Mouse (Mus musculus): Measurements from ENCODE around the gene Panx2. TPM values are rescaled to one million over a fixed set of nuclear protein-coding genes. Genes with fewer than 3 reads are reported as not detected.

Gene Panx2
- polyA plus RNA-seq, 1 experiment from 2014 or later = 0.40 TPM

- no peaks in the 10 kb centered on the region for H3K4me1 ChIP-seq (ENCODE audit: control insufficient read depth, insufficient read depth, low read length)
- H3K27me3 ChIP-seq (ENCODE audit: control insufficient read depth, insufficient read depth, low read length) = no peaks in the 10 kb centered on the region
- H3K4me2 ChIP-seq (ENCODE audit: low read depth, low read length) = no peak overlapping the region
- no peak overlapping the region for H3K9ac ChIP-seq (ENCODE audit: low read length)
- H3K36me3 ChIP-seq (ENCODE audit: control insufficient read depth, insufficient read depth, low read length) = peaks cover 18% of the 10 kb centered on the region
- ATAC-seq (ENCODE audit: insufficient read depth, low FRiP score) = no peak
- H3K4me3 ChIP-seq (replicated peaks; ENCODE audit: low read length) = no peak overlapping the region
- WGBS = 92% methylated on average over 8 of the region's 8 CpGs
- H3K9me3 ChIP-seq (replicated peaks; ENCODE audit: control insufficient read depth, low read length) = no peaks in the 10 kb centered on the region
- H3K27ac ChIP-seq (ENCODE audit: low read length) = no peak overlapping the region
These were observed 44.9 kb downstream of the Panx2 start for GRCm38 (mm10) chr15:89104425-89104824.

DNA sequence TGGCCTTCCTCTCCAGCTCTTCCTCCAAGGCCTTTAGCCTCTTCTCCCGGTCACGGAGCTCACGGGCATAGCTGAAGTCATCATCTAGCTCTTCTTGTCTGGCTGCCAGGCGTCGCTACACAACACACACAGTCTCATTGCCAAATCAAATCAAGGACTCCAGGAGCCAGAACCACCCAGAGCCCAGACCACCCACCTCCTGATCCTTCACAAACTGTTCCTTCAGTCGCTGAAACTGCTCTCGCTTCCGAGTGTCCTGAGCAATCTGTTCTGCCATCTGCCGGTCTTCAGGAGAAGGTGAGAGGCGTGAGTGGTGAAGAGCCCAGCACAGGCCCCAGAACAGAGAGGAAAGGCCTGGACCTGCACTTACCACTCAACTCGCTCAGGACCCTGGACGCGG, 46.5 kb downstream of the Panx2 start:
- Histone ChIP-seq H3K36me3 (ENCODE audit: control insufficient read depth, insufficient read depth, low read length) (peaks cover 12% of the 10 kb centered on the region; the same call in 1 of the 2 replicates), H3K27ac (ENCODE audit: low read length) (no peak overlapping the region), H3K4me3 (replicated peaks; ENCODE audit: low read length) (no peak overlapping the region), H3K4me2 (ENCODE audit: low read depth, low read length) (no peak overlapping the region), H3K4me1 (ENCODE audit: control insufficient read depth, insufficient read depth, low read length) (no peaks in the 10 kb centered on the region), H3K27me3 (ENCODE audit: control insufficient read depth, insufficient read depth, low read length) (no peaks in the 10 kb centered on the region), H3K9me3 (replicated peaks; ENCODE audit: control insufficient read depth, low read length) (no peaks in the 10 kb centered on the region), H3K9ac (ENCODE audit: low read length) (no peak overlapping the region)
- 87% methylated on average over 13 of the region's 13 CpGs for WGBS
- no peak for ATAC-seq (ENCODE audit: insufficient read depth, low FRiP score)

DNA sequence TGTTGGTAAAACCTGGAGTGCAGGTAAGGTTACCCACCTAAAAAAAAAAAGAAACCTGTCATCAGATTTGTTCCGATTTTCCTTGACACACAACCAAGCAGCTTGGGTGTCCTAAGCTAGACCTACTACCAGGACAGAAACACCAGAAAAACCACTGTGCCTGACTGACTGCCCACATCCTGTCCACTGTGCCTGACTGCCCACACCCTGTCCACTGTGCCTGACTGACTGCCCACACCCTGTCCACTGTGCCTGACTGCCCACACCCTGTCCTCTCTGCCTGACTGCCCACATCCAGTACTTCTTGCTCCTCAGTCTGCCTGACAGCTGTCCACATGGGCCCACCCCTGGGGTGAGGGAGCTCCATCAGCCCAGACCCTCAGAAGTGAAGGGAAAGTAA, 47.4 kb downstream of the Panx2 start:
- no peak overlapping the region for H3K27ac ChIP-seq (ENCODE audit: low read length)
- no peaks in the 10 kb centered on the region for H3K4me1 ChIP-seq (ENCODE audit: control insufficient read depth, insufficient read depth, low read length)
- H3K9me3 ChIP-seq (replicated peaks; ENCODE audit: control insufficient read depth, low read length) = no peaks in the 10 kb centered on the region
- H3K4me3 ChIP-seq (replicated peaks; ENCODE audit: low read length) = no peak overlapping the region
- no peak overlapping the region for H3K9ac ChIP-seq (ENCODE audit: low read length)
- H3K36me3 ChIP-seq (ENCODE audit: control insufficient read depth, insufficient read depth, low read length) = peaks cover 5% of the 10 kb centered on the region; the same call in 1 of the 2 replicates
- no peaks in the 10 kb centered on the region for H3K27me3 ChIP-seq (ENCODE audit: control insufficient read depth, insufficient read depth, low read length)
- no peak for ATAC-seq (ENCODE audit: insufficient read depth, low FRiP score)
- H3K4me2 ChIP-seq (ENCODE audit: low read depth, low read length) = no peak overlapping the region
- 96% methylated on average over 1 of the region's 1 CpGs for WGBS

GRCm38 (mm10) chr15:89110147-89110546, 50.6 kb downstream of the Panx2 start:
- no peak for ATAC-seq (ENCODE audit: insufficient read depth, low FRiP score)
- H3K4me2 ChIP-seq (ENCODE audit: low read depth, low read length) = no peak overlapping the region
- no peak overlapping the region for H3K27ac ChIP-seq (ENCODE audit: low read length)
- H3K27me3 ChIP-seq (ENCODE audit: control insufficient read depth, insufficient read depth, low read length) = no peaks in the 10 kb centered on the region
- peaks cover 8% of the 10 kb centered on the region; the same call in 1 of the 2 replicates for H3K36me3 ChIP-seq (ENCODE audit: control insufficient read depth, insufficient read depth, low read length)
- H3K9ac ChIP-seq (ENCODE audit: low read length) = no peak overlapping the region
- no peak overlapping the region for H3K4me3 ChIP-seq (replicated peaks; ENCODE audit: low read length)
- H3K9me3 ChIP-seq (replicated peaks; ENCODE audit: control insufficient read depth, low read length) = no peaks in the 10 kb centered on the region
- WGBS = 75% methylated on average over 9 of the region's 9 CpGs
- H3K4me1 ChIP-seq (ENCODE audit: control insufficient read depth, insufficient read depth, low read length) = no peaks in the 10 kb centered on the region

DNA sequence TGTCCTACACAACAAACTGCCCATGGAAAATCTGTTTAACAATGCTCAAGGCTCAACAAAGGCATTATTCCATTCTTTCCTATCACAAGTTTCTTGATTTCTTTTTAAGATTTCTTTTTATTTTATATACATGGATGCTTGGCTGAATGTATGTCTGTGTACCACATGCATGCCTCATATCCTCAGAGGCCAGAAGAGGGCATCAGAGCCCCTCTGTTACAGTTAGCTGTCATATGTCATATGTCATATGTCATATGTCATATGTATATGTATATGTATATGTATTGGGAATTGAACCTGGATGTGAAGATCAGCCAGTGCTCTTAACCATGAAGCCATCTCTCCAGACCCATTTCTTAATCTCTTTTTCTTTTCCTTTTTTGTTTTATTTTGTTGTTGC, 58.5 kb downstream of the Panx2 start:
- ATAC-seq (ENCODE audit: insufficient read depth, low FRiP score) = no peak
- H3K36me3 ChIP-seq (ENCODE audit: control insufficient read depth, insufficient read depth, low read length) = peaks cover 23% of the 10 kb centered on the region; the same call in 1 of the 2 replicates

DNA sequence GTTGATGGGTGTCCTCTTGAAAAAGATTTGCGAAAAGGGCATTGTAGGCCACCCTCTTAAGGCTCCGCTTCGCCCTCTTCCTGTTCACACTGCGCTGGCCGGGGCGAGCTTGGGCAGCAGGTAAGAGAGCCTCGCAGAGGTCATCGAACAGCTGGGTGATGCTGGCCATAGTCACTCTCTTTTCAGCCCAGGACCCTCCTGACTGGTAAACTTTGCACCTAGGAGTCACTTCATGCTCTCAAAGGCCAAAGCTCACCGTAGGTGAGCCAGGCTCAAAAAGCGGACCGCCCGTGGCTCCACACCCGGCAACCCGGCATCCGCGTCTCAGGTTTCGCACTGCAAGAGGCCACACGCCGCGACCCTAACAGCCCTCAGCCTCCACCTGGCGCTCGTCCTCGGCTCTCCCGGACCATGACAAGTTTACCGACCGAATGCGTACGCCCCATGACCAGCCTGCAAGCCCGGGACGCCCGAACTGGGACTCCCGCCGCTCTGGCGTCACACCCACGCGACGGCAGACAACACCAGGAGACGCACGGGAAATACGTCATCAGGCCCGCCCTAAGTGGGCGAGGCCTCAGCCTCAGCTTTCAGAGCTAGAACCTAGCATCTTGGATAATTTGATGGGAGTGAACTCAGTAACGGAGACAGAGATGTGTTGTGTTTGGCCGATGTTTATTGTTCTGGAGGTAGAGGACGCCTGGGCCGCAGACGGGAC, 63.3 kb downstream of the Panx2 start, which contains the start of gene Tubgcp6:
TSS of gene Tubgcp6 (minus strand) at position 464 of the 718 bp plus-strand sequence.
- Histone ChIP-seq H3K4me1 (ENCODE audit: control insufficient read depth, insufficient read depth, low read length) (peaks cover 35% of the 10 kb centered on the region), H3K4me3 (replicated peaks; ENCODE audit: low read length) (peak within 1 kb of the TSS; percentile 90), H3K36me3 (ENCODE audit: control insufficient read depth, insufficient read depth, low read length) (0 out of 2 replicates have a peak, but pooled peaks cover 7% of the 10 kb centered on the region), H3K27ac (ENCODE audit: low read length) (peak within 1 kb of the TSS; percentile 69), H3K9ac (ENCODE audit: low read length) (peak within 1 kb of the TSS; percentile 90), H3K9me3 (replicated peaks; ENCODE audit: control insufficient read depth, low read length) (no peaks in the 10 kb centered on the region), H3K4me2 (ENCODE audit: low read depth, low read length) (peak within 1 kb of the TSS; percentile 90), H3K27me3 (ENCODE audit: control insufficient read depth, insufficient read depth, low read length) (no peaks in the 10 kb centered on the region)
- peak; percentile 81 for ATAC-seq (ENCODE audit: insufficient read depth, low FRiP score)
- WGBS = under 1% methylated on average over 47 of the region's 47 CpGs

More for the DNA sequence above, 58.5 kb downstream of the Panx2 start:
- Histone ChIP-seq H3K9ac (ENCODE audit: low read length) (no peak overlapping the region), H3K27me3 (ENCODE audit: control insufficient read depth, insufficient read depth, low read length) (no peaks in the 10 kb centered on the region), H3K9me3 (replicated peaks; ENCODE audit: control insufficient read depth, low read length) (no peaks in the 10 kb centered on the region), H3K4me2 (ENCODE audit: low read depth, low read length) (no peak overlapping the region), H3K4me3 (replicated peaks; ENCODE audit: low read length) (no peak overlapping the region), H3K27ac (ENCODE audit: low read length) (no peak overlapping the region), H3K4me1 (ENCODE audit: control insufficient read depth, insufficient read depth, low read length) (peaks cover 20% of the 10 kb centered on the region)

Other genes with a start within 250 kb of the Panx2 start
- 13.1 and 14.0 TPM in 2 replicates for gene Alg12, start 240.4 kb upstream of the Panx2 start, polyA plus RNA-seq (2015; fragmentation: Nextera tagmentation; extraction: Ambion mirVana)
- 105 and 128 TPM in 2 replicates for gene Creld2, start 240.1 kb upstream of the Panx2 start, polyA plus RNA-seq (2015; fragmentation: Nextera tagmentation; extraction: Ambion mirVana)
- gene Pim3, start 197.5 kb upstream of the Panx2 start, polyA plus RNA-seq (2015; fragmentation: Nextera tagmentation; extraction: Ambion mirVana) = 58.3 and 59.0 TPM in 2 replicates
- gene Ttll8, start 105.3 kb upstream of the Panx2 start, polyA plus RNA-seq (2015; fragmentation: Nextera tagmentation; extraction: Ambion mirVana) = not detected in 2 replicates
- gene Mlc1, start 80.7 kb upstream of the Panx2 start, polyA plus RNA-seq (2015; fragmentation: Nextera tagmentation; extraction: Ambion mirVana) = not detected in 2 replicates
- gene Mov10l1, start 76.8 kb upstream of the Panx2 start, polyA plus RNA-seq (2015; fragmentation: Nextera tagmentation; extraction: Ambion mirVana) = not detected in 2 replicates
- gene Trabd, start 15.4 kb downstream of the Panx2 start, polyA plus RNA-seq (2015; fragmentation: Nextera tagmentation; extraction: Ambion mirVana) = 59.9 and 70.2 TPM in 2 replicates
- 13.4 and 15.0 TPM in 2 replicates for gene Selenoo, start 29.4 kb downstream of the Panx2 start, polyA plus RNA-seq (2015; fragmentation: Nextera tagmentation; extraction: Ambion mirVana)
- 13.2 and 13.5 TPM in 2 replicates for gene Tubgcp6, start 63.4 kb downstream of the Panx2 start, polyA plus RNA-seq (2015; fragmentation: Nextera tagmentation; extraction: Ambion mirVana)
- 23.7 and 26.0 TPM in 2 replicates for gene Hdac10, start 69.0 kb downstream of the Panx2 start, polyA plus RNA-seq (2015; fragmentation: Nextera tagmentation; extraction: Ambion mirVana)
- gene Mapk12, start 81.0 kb downstream of the Panx2 start, polyA plus RNA-seq (2015; fragmentation: Nextera tagmentation; extraction: Ambion mirVana) = 3.6 and 6.0 TPM in 2 replicates
- gene Mapk11, start 89.9 kb downstream of the Panx2 start, polyA plus RNA-seq (2015; fragmentation: Nextera tagmentation; extraction: Ambion mirVana) = 5.1 and 6.0 TPM in 2 replicates
- gene Plxnb2, start 121.1 kb downstream of the Panx2 start, polyA plus RNA-seq (2015; fragmentation: Nextera tagmentation; extraction: Ambion mirVana) = 153 and 178 TPM in 2 replicates
- 13.4 and 15.0 TPM in 2 replicates for gene Dennd6b, start 136.8 kb downstream of the Panx2 start, polyA plus RNA-seq (2015; fragmentation: Nextera tagmentation; extraction: Ambion mirVana)
- gene Ppp6r2, start 151.8 kb downstream of the Panx2 start, polyA plus RNA-seq (2015; fragmentation: Nextera tagmentation; extraction: Ambion mirVana) = 20.2 and 24.4 TPM in 2 replicates

Data from stomach, embryonic 16.5 days (tissue).